Mouse (Mus musculus) megakaryocyte, embryonic 14.5 days (primary cell): ENCODE results near the gene Thrap3.

Experiments used
- FLI1 ChIP-seq: IDR thresholded peaks from 2 replicates; pipeline ENCODE4 v1.6.1; 2012; ENCODE audit warnings: low read length, inconsistent platforms, mixed read lengths
- GATA1 ChIP-seq: IDR thresholded peaks from 3 replicates; pipeline ENCODE4 v1.6.1; 2012; ENCODE audit warnings: mixed read lengths, low read length, inconsistent platforms, borderline replicate concordance

DNA sequence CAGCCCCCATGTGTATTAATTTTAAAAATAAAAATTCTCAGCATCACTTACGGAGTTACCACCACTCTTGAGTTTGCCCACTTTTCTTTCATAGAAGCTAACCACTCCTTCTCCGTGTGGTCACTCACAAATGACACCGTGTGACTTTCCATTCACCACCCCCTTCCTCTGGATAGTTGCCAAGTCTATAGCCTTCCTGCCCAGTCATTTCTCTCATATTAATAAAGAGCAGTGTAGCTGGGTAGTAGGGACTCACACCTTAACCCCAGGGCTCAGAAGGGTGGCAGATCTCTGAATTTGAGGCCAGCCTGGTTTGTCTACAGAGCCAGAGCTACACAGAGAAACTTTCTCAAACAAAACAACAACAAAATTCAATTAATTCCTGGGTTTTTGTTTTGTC, 5.1 kb downstream of the Thrap3 start:
- no peak for TF ChIP-seq GATA1
- no peak for TF ChIP-seq FLI1
